8 mouse cellular contexts compared by ENCODE assay signal in the genomic region with DNA sequence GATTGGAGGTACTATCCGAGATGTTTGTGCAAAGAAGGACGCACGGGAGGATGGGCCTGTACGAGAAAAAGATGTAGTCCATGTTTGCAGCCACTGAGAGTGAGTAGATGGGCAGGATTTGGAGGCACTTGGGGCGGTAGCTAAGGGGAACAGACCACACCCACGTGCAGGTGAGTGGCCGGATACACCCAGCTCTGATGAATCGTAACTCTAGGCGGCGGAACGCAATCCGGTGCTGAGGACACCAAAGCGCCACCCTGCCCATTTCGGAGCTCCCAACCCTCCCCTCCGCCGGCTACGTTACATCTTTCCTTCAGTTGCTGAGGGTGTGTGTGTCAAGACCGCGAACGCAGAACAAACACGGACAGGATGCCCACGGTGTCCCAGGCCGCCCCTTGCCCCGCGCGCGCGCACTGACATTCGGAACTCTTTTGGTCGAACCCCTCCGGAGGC. TPM values are rescaled to one million over a fixed set of nuclear protein-coding genes. Genes with fewer than 3 reads are reported as not detected.
DNase-seq lines count a peak whose midpoint lies in the region; ATAC-seq and TF ChIP-seq lines count a peak whose summit lies in the region.

No protein-coding gene starts in this region.

- H3K27ac ChIP-seq in kidney, postnatal 0 days = no peak overlapping the region
- H3K27ac ChIP-seq in forebrain, embryonic 12.5 days = no peak overlapping the region
- H3K27ac ChIP-seq in limb, embryonic 13.5 days = no peak overlapping the region
- H3K27ac ChIP-seq in midbrain, embryonic 16.5 days (ENCODE audit: low read length) = no peak overlapping the region

- TF ChIP-seq CTCF in kidney, postnatal 0 days (IDR thresholded peaks at IDR 0.05; ENCODE audit: low read depth) = no peak

- no peaks in the 10 kb centered on the region for H3K4me1 ChIP-seq in kidney, postnatal 0 days (replicated peaks; ENCODE audit: insufficient read depth, low read length)
- H3K4me1 ChIP-seq in forebrain, embryonic 12.5 days = peaks cover 19% of the 10 kb centered on the region
- peaks cover 12% of the 10 kb centered on the region for H3K4me1 ChIP-seq in limb, embryonic 13.5 days
- H3K4me1 ChIP-seq in midbrain, embryonic 16.5 days (ENCODE audit: control insufficient read depth, insufficient read depth, low read length) = peaks cover 14% of the 10 kb centered on the region

- H3K9me3 ChIP-seq in kidney, postnatal 0 days (replicated peaks; ENCODE audit: low read length) = no peaks in the 10 kb centered on the region
- H3K9me3 ChIP-seq in forebrain, embryonic 12.5 days = no peaks in the 10 kb centered on the region
- H3K9me3 ChIP-seq in limb, embryonic 13.5 days = no peaks in the 10 kb centered on the region
- no peaks in the 10 kb centered on the region for H3K9me3 ChIP-seq in midbrain, embryonic 16.5 days (replicated peaks; ENCODE audit: control insufficient read depth, low read length, poor library complexity, severe bottlenecking)

- peak overlapping the region; percentile 58 for H3K4me3 ChIP-seq in kidney, postnatal 0 days (replicated peaks; ENCODE audit: low read depth, low read length)
- H3K4me3 ChIP-seq in forebrain, embryonic 12.5 days (replicated peaks) = peak overlapping the region; percentile 59
- H3K4me3 ChIP-seq in limb, embryonic 13.5 days = peak overlapping the region; percentile 65
- H3K4me3 ChIP-seq in midbrain, embryonic 16.5 days (ENCODE audit: low read depth, low read length) = peak overlapping the region; percentile 55

- no peaks in the 10 kb centered on the region for H3K36me3 ChIP-seq in kidney, postnatal 0 days (ENCODE audit: insufficient read depth, low read length)
- no peaks in the 10 kb centered on the region for H3K36me3 ChIP-seq in forebrain, embryonic 12.5 days (replicated peaks)
- H3K36me3 ChIP-seq in limb, embryonic 13.5 days = no peaks in the 10 kb centered on the region
- no peaks in the 10 kb centered on the region for H3K36me3 ChIP-seq in midbrain, embryonic 16.5 days (ENCODE audit: control insufficient read depth, insufficient read depth, low read length)

- WGBS in kidney, postnatal 0 days = 2% methylated on average over 31 of the region's 31 CpGs
- WGBS in forebrain, embryonic 12.5 days = under 1% methylated on average over 31 of the region's 31 CpGs
- 2% methylated on average over 31 of the region's 31 CpGs for WGBS in limb, embryonic 13.5 days
- WGBS in midbrain, embryonic 16.5 days = 2% methylated on average over 31 of the region's 31 CpGs

- 0 out of 2 replicates have a peak, but pooled peaks have one; percentile 9 for ATAC-seq in kidney, postnatal 0 days (replicated peaks; ENCODE audit: low FRiP score, low read depth)
- no peak for ATAC-seq in forebrain, embryonic 12.5 days (ENCODE audit: low FRiP score)
- ATAC-seq in limb, embryonic 13.5 days (ENCODE audit: low FRiP score, low read depth) = peak; percentile 30; the same call in 1 of the 2 replicates
- ATAC-seq in midbrain, embryonic 16.5 days = 0 out of 2 replicates have a peak, but pooled peaks have one; percentile 14

- peak overlapping the region; percentile 60 for H3K9ac ChIP-seq in kidney, postnatal 0 days (ENCODE audit: low read depth, low read length)
- peak overlapping the region; percentile 56 for H3K9ac ChIP-seq in forebrain, embryonic 12.5 days
- peak overlapping the region; percentile 72 for H3K9ac ChIP-seq in limb, embryonic 13.5 days
- H3K9ac ChIP-seq in midbrain, embryonic 16.5 days (ENCODE audit: low read depth, low read length) = peak overlapping the region; percentile 60

- peak; percentile 27 for DNase-seq in kidney, postnatal 0 days (ENCODE audit: low spot score)
- no peak for DNase-seq in kidney, adult 18-20 months
- peak; percentile 32 for DNase-seq in MN1 (ENCODE audit: low spot score)
- no peak for DNase-seq in ovary, postnatal 36 days (ENCODE audit: low spot score)
- no peak for DNase-seq in layer of hippocampus, adult 18-20 months (ENCODE audit: low spot score in 2 of 2)

- H3K27me3 ChIP-seq in kidney, postnatal 0 days (ENCODE audit: insufficient read depth, low read length) = no peaks in the 10 kb centered on the region
- H3K27me3 ChIP-seq in forebrain, embryonic 12.5 days = peaks cover 60% of the 10 kb centered on the region
- peaks cover 58% of the 10 kb centered on the region for H3K27me3 ChIP-seq in limb, embryonic 13.5 days
- H3K27me3 ChIP-seq in midbrain, embryonic 16.5 days (ENCODE audit: control insufficient read depth, insufficient read depth, low read depth, low read length) = peaks cover 27% of the 10 kb centered on the region

- peak overlapping the region; percentile 100 for H3K4me2 ChIP-seq in kidney, postnatal 0 days (ENCODE audit: low read length)
- H3K4me2 ChIP-seq in forebrain, embryonic 12.5 days = peak overlapping the region; percentile 100
- peak overlapping the region; percentile 99 for H3K4me2 ChIP-seq in limb, embryonic 13.5 days (replicated peaks)
- peak overlapping the region; percentile 100 for H3K4me2 ChIP-seq in midbrain, embryonic 16.5 days (ENCODE audit: low read length)

RNA-seq across cellular contexts. Expression of a gene that starts 0.6 kb away (rescaled TPM):
- polyA plus RNA-seq in kidney, postnatal 0 days (2015; fragmentation: Nextera tagmentation; extraction: Ambion mirVana) = 7.6 and 8.3 TPM in 2 replicates
- 0.82 and 1.1 TPM in 2 replicates for polyA plus RNA-seq in forebrain, embryonic 12.5 days (2016; fragmentation: Nextera tagmentation; extraction: Ambion mirVana)
- polyA plus RNA-seq in limb, embryonic 13.5 days (2015; fragmentation: Nextera tagmentation; extraction: Ambion mirVana) = 1.4 and 1.7 TPM in 2 replicates
- 0.41 and 0.45 TPM in 2 replicates for polyA plus RNA-seq in midbrain, embryonic 16.5 days (2015; fragmentation: Nextera tagmentation; extraction: Ambion mirVana)
- total RNA-seq in layer of hippocampus, adult 18-20 months (2021) = under 1 TPM; 0.43 to 0.92 TPM

RNA-seq across cellular contexts. Expression of a gene that starts 29.3 kb away (rescaled TPM):
- 98.8 and 99.2 TPM in 2 replicates for polyA plus RNA-seq in kidney, postnatal 0 days (2015; fragmentation: Nextera tagmentation; extraction: Ambion mirVana)
- polyA plus RNA-seq in forebrain, embryonic 12.5 days (2016; fragmentation: Nextera tagmentation; extraction: Ambion mirVana) = 145 and 147 TPM in 2 replicates
- polyA plus RNA-seq in limb, embryonic 13.5 days (2015; fragmentation: Nextera tagmentation; extraction: Ambion mirVana) = 126 and 131 TPM in 2 replicates
- polyA plus RNA-seq in midbrain, embryonic 16.5 days (2015; fragmentation: Nextera tagmentation; extraction: Ambion mirVana) = 136 and 137 TPM in 2 replicates
- 10 to 100 TPM; 35.9 to 36.5 TPM for total RNA-seq in layer of hippocampus, adult 18-20 months (2021)

RNA-seq across cellular contexts. Expression of a gene that starts 32.3 kb away (rescaled TPM):
- polyA plus RNA-seq in kidney, postnatal 0 days (2015; fragmentation: Nextera tagmentation; extraction: Ambion mirVana) = 89.6 and 96.6 TPM in 2 replicates
- 47.8 and 49.7 TPM in 2 replicates for polyA plus RNA-seq in forebrain, embryonic 12.5 days (2016; fragmentation: Nextera tagmentation; extraction: Ambion mirVana)
- polyA plus RNA-seq in limb, embryonic 13.5 days (2015; fragmentation: Nextera tagmentation; extraction: Ambion mirVana) = 58.5 and 64.3 TPM in 2 replicates
- 71.0 and 77.1 TPM in 2 replicates for polyA plus RNA-seq in midbrain, embryonic 16.5 days (2015; fragmentation: Nextera tagmentation; extraction: Ambion mirVana)
- total RNA-seq in layer of hippocampus, adult 18-20 months (2021) = 100 to 1,000 TPM in 1 of 2 experiments, 10 to 100 TPM in 1; 95.9 to 102 TPM

RNA-seq across cellular contexts. Expression of a gene that starts 54.1 kb away (rescaled TPM):
- polyA plus RNA-seq in kidney, postnatal 0 days (2015; fragmentation: Nextera tagmentation; extraction: Ambion mirVana) = 10.7 and 11.2 TPM in 2 replicates
- polyA plus RNA-seq in forebrain, embryonic 12.5 days (2016; fragmentation: Nextera tagmentation; extraction: Ambion mirVana) = 7.2 and 7.4 TPM in 2 replicates
- polyA plus RNA-seq in limb, embryonic 13.5 days (2015; fragmentation: Nextera tagmentation; extraction: Ambion mirVana) = 3.9 and 4.7 TPM in 2 replicates
- polyA plus RNA-seq in midbrain, embryonic 16.5 days (2015; fragmentation: Nextera tagmentation; extraction: Ambion mirVana) = 17.7 and 20.7 TPM in 2 replicates
- 100 to 1,000 TPM; 193 to 196 TPM for total RNA-seq in layer of hippocampus, adult 18-20 months (2021)

Comparison
In these comparisons a context has a peak if more than half of its experiments do, and no peak if none do; other contexts are left out.
1. DNase-seq: peak in kidney, postnatal 0 days (single experiment) and MN1 (single experiment); none in kidney, adult 18-20 months (single experiment), ovary, postnatal 36 days (single experiment) and layer of hippocampus, adult 18-20 months (0 of 2).
2. Peak in every context shown above with its lines, with median percentiles within 50 percentile points of each other: H3K4me2 ChIP-seq, H3K4me3 ChIP-seq and H3K9ac ChIP-seq.